Mouse (Mus musculus): Measurements from ENCODE around the gene Ptpn11. TPM values are rescaled to one million over a fixed set of nuclear protein-coding genes. Genes with fewer than 3 reads are reported as not detected.

Ptpn11 gene
- polyA plus RNA-seq, 1 experiment from 2014 or later = 18.2 TPM

DNA sequence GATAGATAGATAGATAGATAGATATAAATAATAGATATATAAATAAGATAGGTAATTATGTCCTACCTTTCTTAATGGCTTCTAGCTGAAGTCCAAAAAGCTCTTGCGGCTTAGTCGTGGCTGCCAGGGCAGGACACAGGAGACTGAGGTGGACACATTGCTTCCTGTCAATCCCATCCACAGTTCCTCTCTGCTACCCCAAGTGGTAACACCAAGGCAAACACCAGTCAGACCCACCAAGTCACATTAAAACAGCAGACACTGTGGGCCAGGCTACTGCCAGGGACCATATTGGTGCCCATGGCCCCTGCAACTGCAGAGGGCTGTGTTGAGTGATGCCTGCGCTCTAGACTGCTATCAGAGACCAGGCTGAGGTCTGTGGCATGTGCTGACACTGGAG lies 69.2 kb downstream of the Ptpn11 start:
- Histone ChIP-seq H3K9me3 (replicated peaks) (no peaks in the 10 kb centered on the region), H3K4me1 (peaks cover 8% of the 10 kb centered on the region), H3K4me3 (replicated peaks) (no peak overlapping the region), H3K27ac (replicated peaks) (no peak overlapping the region), H3K27me3 (replicated peaks) (no peaks in the 10 kb centered on the region), H3K9ac (replicated peaks) (no peak overlapping the region), H3K36me3 (no peaks in the 10 kb centered on the region), H3K4me2 (no peak overlapping the region)
- 93% methylated on average over 3 of the region's 3 CpGs for WGBS
- no peak for ATAC-seq (ENCODE audit: low FRiP score)

DNA sequence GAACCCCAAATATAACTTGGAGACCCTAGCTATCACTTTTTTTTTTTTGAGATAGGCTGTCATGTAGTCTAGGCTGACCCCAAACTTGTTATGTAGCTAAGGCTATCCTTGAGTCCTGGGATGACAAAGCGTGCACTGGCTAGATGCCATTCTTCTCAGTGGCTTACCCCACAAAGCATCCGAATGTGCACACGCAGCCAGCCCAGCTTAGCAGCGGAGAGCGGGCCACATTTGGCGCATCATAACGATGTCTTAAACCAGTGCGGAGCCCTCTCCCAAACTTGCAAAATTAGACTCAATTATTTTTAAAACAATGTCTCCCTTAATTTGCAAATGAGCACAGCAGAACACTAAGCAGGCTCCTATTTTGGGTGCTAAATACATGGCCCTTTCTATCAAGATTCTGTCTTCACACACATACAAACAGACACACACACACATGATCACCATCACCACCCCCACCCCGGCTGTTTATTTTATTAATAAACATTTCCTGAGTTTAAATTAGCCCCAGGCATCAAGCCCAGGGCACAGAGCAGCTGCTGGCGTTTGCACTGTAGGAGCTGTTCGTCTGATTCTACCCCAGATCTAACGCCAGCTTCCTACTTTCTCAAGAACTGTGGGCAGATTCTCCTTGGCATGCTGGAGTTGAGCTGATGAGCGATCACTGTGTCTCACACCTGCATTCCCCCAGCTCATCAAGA lies 71.7 kb downstream of the Ptpn11 start:
- no peaks in the 10 kb centered on the region for H3K9me3 ChIP-seq (replicated peaks)
- peaks cover 29% of the 10 kb centered on the region for H3K4me1 ChIP-seq
- H3K27ac ChIP-seq (replicated peaks) = no peak overlapping the region
- H3K36me3 ChIP-seq = no peaks in the 10 kb centered on the region
- ATAC-seq (ENCODE audit: low FRiP score) = no peak
- WGBS = 76% methylated on average over 13 of the region's 13 CpGs
- H3K4me3 ChIP-seq (replicated peaks) = no peak overlapping the region
- no peak overlapping the region for H3K4me2 ChIP-seq
- no peak overlapping the region for H3K9ac ChIP-seq (replicated peaks)
- no peaks in the 10 kb centered on the region for H3K27me3 ChIP-seq (replicated peaks)

DNA sequence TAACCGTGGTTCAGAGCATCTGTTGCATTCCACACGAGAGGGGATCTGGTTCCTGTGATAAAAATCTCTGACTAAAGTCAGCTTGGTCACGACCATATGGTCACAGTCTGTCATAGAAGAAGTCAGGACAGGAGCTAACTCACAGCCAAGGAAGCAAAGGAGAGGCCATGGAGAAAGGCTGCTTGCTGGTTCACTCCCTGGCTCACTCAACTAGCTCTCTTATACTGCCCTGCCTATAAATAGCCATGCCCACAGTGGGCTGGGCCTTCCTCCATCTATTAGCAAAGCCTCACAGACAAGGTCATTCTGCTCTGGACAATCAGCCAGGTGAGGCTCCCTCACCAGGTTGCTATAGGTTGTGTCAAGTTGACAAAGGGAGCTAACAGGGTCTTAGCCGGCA lies 72.9 kb downstream of the Ptpn11 start:
- Histone ChIP-seq H3K4me3 (replicated peaks) (no peak overlapping the region), H3K27me3 (replicated peaks) (no peaks in the 10 kb centered on the region), H3K36me3 (no peaks in the 10 kb centered on the region), H3K4me1 (peaks cover 39% of the 10 kb centered on the region), H3K9me3 (replicated peaks) (no peaks in the 10 kb centered on the region), H3K27ac (replicated peaks) (0 out of 2 replicates have a peak overlapping the region, but pooled peaks have one; percentile 5), H3K4me2 (no peak overlapping the region), H3K9ac (replicated peaks) (no peak overlapping the region)
- ATAC-seq (ENCODE audit: low FRiP score) = no peak
- WGBS = 66% methylated on average over 4 of the region's 4 CpGs

DNA sequence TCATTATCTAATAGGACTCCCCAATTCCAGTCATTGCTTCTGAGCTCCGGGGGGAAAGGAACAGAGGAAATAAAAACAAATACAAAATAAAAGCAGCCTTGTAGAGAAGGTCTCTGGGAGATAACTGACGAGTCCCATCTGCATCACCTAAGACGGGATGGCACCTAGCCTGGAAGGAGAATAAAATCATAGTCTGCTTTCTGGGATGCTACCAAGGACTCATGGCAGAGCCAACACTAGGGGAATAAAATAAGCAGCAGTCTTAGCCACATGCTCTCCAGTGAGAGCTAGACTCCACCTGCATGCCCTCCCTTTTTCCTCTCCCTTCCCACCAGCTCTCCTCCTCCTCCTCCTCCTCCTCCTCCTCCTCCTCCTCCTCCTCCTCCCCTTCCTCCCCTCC lies 74.3 kb downstream of the Ptpn11 start:
- Histone ChIP-seq H3K9me3 (replicated peaks) (no peaks in the 10 kb centered on the region), H3K4me3 (replicated peaks) (no peak overlapping the region), H3K4me2 (no peak overlapping the region), H3K27ac (replicated peaks) (peak overlapping the region; percentile 88), H3K9ac (replicated peaks) (no peak overlapping the region), H3K36me3 (no peaks in the 10 kb centered on the region), H3K4me1 (peaks cover 39% of the 10 kb centered on the region), H3K27me3 (replicated peaks) (no peaks in the 10 kb centered on the region)
- ATAC-seq (ENCODE audit: low FRiP score) = no peak
- WGBS = 61% methylated on average over 3 of the region's 3 CpGs

DNA sequence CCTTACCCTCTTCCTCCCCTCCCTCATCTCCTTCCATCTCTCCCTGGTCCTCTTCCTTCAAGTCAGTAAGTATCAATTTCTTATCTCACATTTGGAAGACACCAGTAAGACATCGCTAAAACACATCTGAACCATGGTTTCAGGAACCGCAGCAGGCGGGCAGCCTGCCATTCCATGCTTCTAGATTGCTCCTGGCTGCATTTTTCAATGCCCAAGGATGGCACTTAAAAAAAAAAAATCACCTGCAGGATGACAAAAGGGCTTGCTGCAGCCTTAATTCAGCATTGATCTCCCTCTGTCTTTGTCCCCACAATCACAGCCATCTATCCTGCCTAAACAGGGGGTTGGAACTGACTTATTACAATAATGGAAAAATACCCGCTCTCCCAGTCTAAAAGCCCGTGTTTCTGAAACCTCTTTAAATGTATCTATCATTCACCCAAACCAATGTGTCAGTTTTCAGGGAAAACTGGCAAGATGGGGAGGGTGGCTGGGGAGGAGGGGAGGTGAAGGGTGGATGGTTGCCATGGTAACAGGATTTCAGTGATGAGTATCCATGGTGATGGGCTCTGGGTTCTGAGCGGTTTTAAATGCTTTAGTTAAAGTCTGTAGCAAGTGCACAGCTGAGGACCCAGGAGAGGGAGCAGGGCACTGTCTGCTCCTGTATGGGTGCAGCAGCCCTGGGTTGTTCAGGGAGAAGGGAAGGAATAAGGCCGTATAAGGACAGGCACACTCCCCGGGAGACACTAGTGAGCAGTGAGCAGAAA lies 75.6 kb downstream of the Ptpn11 start:
- H3K36me3 ChIP-seq = no peaks in the 10 kb centered on the region
- no peak overlapping the region for H3K4me3 ChIP-seq (replicated peaks)
- H3K27me3 ChIP-seq (replicated peaks) = no peaks in the 10 kb centered on the region
- no peaks in the 10 kb centered on the region for H3K9me3 ChIP-seq (replicated peaks)
- peak overlapping the region; percentile 34 for H3K4me2 ChIP-seq
- 25% methylated on average over 8 of the region's 8 CpGs for WGBS
- peak; percentile 82 for ATAC-seq (ENCODE audit: low FRiP score)
- peaks cover 39% of the 10 kb centered on the region for H3K4me1 ChIP-seq
- peak overlapping the region; percentile 88 for H3K27ac ChIP-seq (replicated peaks)
- no peak overlapping the region for H3K9ac ChIP-seq (replicated peaks)

DNA sequence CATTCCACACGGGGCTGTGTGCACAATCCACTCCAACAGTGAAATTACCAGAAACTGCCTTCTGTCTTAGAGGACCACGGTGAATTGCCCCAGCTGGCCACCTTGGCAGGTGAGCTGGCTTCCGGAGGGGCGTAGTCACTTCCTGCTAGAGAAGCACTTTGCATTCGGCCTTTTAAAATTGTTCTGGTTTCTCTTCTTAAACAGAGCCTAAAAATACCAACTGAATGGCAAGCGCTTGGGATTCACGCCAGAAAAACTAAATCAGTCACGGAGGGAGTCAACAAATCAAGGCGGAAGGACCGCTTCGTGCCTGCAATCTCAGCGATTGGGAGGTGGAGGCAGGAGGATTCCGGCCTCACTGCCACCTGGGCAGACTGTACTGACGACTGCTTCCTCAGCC lies 77.0 kb downstream of the Ptpn11 start:
- no peak overlapping the region for H3K4me2 ChIP-seq
- peaks cover 39% of the 10 kb centered on the region for H3K4me1 ChIP-seq
- WGBS = 51% methylated on average over 14 of the region's 14 CpGs
- H3K27me3 ChIP-seq (replicated peaks) = no peaks in the 10 kb centered on the region
- H3K9ac ChIP-seq (replicated peaks) = no peak overlapping the region
- H3K36me3 ChIP-seq = no peaks in the 10 kb centered on the region
- ATAC-seq (ENCODE audit: low FRiP score) = no peak
- H3K9me3 ChIP-seq (replicated peaks) = no peaks in the 10 kb centered on the region
- H3K27ac ChIP-seq (replicated peaks) = peak overlapping the region; percentile 88
- no peak overlapping the region for H3K4me3 ChIP-seq (replicated peaks)

DNA sequence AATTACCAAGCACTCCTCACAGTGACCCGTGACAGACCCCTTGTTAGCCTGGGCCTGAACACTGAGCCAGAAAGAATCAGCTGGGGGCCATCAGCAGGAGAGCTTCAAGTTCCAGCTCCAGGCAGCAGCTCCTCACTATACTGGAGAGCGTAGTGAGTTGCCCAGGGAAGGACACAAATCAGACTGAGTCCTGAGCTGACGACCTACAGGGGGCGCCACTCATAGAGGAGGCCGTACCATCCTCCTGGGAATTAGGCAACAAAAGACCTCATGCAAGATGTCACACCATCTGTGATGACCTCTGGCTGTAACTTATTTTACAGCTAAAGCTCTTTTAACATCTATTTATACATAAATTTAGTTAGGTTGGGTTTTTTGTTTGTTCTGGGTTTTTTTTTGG lies 78.8 kb downstream of the Ptpn11 start:
- Histone ChIP-seq H3K27ac (replicated peaks) (no peak overlapping the region), H3K36me3 (no peaks in the 10 kb centered on the region), H3K4me3 (replicated peaks) (no peak overlapping the region), H3K9ac (replicated peaks) (no peak overlapping the region), H3K4me2 (no peak overlapping the region), H3K9me3 (replicated peaks) (no peaks in the 10 kb centered on the region), H3K27me3 (replicated peaks) (no peaks in the 10 kb centered on the region), H3K4me1 (peaks cover 34% of the 10 kb centered on the region)
- 70% methylated on average over 5 of the region's 5 CpGs for WGBS
- ATAC-seq (ENCODE audit: low FRiP score) = no peak

DNA sequence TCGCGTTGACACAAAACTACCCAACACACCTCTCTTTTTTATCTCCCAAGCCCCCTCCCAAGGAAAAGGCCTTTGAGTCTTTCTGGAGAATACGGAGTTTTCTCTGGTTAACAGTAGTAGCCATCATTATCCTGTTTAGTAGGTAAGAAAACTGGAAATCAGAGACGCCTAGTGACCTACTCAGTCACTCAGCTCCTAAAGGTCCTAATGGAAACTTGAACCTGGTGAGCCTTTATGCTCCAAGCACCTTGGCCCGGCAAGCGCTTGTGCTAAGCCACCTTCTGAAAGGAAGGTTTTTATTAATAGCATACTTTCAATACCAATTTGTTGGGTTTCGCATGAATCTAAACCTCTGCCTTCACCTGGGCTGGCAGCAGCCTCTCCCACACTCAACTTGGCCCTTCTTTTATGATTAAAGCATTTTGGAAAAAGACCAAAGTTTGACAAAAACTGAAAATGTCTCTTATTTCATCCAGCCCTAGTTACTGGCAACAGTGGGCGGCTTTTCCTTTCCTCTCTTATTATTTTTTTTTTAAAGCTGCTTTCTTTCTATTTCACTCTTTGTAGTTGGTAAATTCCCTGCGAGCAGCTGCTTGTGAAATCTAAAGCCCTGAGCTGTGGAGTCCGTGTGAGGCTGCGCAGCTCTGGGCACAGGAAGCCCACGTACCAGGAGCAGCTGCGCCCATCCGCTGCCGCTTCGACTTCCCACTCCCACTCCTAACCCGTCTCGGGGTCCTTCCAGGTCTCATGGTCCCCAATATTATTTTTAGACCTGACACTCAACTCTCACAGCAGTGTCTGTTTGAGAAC lies 79.9 kb downstream of the Ptpn11 start:
- Histone ChIP-seq H3K4me1 (peaks cover 27% of the 10 kb centered on the region), H3K4me2 (no peak overlapping the region), H3K27me3 (replicated peaks) (no peaks in the 10 kb centered on the region), H3K27ac (replicated peaks) (no peak overlapping the region), H3K9me3 (replicated peaks) (no peaks in the 10 kb centered on the region), H3K4me3 (replicated peaks) (no peak overlapping the region), H3K36me3 (no peaks in the 10 kb centered on the region), H3K9ac (replicated peaks) (no peak overlapping the region)
- no peak for ATAC-seq (ENCODE audit: low FRiP score)
- WGBS = 93% methylated on average over 18 of the region's 18 CpGs

DNA sequence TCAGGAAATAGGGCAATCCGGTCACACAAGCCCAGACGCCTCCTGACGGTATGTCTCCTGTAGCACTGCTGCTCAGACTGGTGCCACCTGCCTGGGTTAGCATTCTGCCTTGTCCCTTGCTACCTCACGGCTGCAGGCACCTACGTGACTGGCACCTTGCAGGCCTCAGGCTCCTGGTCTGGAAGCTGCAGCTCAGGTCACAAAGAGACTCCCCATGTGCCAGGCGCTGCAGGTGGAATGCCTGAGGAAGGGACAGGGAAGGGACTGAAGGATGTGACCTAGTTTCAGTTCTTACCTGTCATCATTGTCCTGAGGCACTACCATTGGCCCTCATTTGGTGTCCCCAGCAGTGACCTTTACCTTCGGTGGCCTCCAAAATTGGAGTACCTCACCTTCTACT lies 82.0 kb downstream of the Ptpn11 start:
- Histone ChIP-seq H3K9ac (replicated peaks) (no peak overlapping the region), H3K4me3 (replicated peaks) (no peak overlapping the region), H3K4me2 (no peak overlapping the region), H3K27me3 (replicated peaks) (no peaks in the 10 kb centered on the region), H3K9me3 (replicated peaks) (no peaks in the 10 kb centered on the region), H3K4me1 (peaks cover 6% of the 10 kb centered on the region), H3K27ac (replicated peaks) (no peak overlapping the region), H3K36me3 (no peaks in the 10 kb centered on the region)
- WGBS = 84% methylated on average over 7 of the region's 7 CpGs
- ATAC-seq (ENCODE audit: low FRiP score) = no peak

DNA sequence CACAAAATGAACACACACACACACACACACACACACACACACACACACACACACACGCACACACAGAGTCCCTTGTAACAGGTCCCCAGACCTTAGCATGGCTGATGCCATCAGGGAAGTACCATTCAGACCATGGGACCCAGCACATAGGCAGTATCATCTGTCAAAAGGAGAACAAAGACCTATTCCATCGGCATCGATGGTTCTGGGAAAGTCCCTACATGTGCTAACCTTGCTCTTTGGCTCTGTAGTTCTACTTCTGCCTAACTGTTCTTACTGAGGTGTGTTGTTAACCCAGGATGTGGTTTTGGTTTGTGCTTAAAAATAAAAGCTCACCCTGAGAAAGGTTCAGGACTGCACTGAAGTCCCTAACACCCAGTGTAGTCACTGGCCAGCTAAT lies 84.3 kb downstream of the Ptpn11 start:
- Histone ChIP-seq H3K9me3 (replicated peaks) (no peaks in the 10 kb centered on the region), H3K9ac (replicated peaks) (no peak overlapping the region), H3K4me2 (no peak overlapping the region), H3K4me3 (replicated peaks) (no peak overlapping the region), H3K36me3 (no peaks in the 10 kb centered on the region), H3K4me1 (no peaks in the 10 kb centered on the region), H3K27ac (replicated peaks) (no peak overlapping the region), H3K27me3 (replicated peaks) (no peaks in the 10 kb centered on the region)
- whole genome bisulfite sequencing = 80% methylated on average over 3 of the region's 3 CpGs
- no peak for ATAC-seq (ENCODE audit: low FRiP score)

DNA sequence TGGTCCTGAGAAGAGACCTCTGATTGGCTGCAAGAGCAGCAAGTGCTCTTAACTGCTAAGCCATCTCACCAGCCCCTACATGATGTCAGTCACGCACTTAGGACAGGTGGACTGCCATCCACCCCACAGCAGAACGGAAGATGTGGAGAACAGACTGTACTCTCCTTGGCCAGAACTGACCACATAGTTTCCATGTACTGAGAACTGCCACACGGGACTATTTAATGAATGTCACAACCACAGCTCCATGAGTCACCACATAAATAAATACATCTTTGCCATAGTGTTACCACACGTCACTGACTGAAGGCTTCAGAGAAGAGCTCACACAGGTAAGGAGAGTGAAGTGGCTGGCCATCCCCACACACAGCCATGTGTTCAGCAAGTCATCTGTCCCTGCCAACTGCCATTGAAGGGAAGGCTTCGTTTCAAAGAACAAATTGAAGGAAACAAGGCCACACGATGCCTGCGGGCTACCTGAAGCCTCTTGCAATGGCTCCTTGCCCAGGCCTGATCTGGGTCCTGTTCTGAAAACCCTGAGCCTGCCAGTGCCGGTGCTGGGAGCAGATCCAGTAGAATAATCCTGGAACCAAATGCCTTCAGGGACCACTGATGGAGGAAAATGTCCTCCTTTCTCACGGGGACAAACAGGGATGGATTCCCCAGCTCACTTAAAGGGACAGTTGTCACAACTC lies 90.2 kb downstream of the Ptpn11 start:
- Histone ChIP-seq H3K4me2 (no peak overlapping the region), H3K9ac (replicated peaks) (no peak overlapping the region), H3K4me1 (no peaks in the 10 kb centered on the region), H3K9me3 (replicated peaks) (no peaks in the 10 kb centered on the region), H3K27ac (replicated peaks) (no peak overlapping the region), H3K27me3 (replicated peaks) (no peaks in the 10 kb centered on the region), H3K4me3 (replicated peaks) (no peak overlapping the region), H3K36me3 (no peaks in the 10 kb centered on the region)
- WGBS = 77% methylated on average over 9 of the region's 9 CpGs
- ATAC-seq (ENCODE audit: low FRiP score) = no peak

Data from neural tube, embryonic 15.5 days (tissue).